Mouse (Mus musculus): ENCODE measurements at regions not wholly inside any gene's neighbourhood (a gene's known extent, or its start where the extent isn't known, plus 50 kb on each side); places are given as distances from the start of the nearest gene placed in this dataset.

GRCm38 (mm10) chr6:31702931-31703330 is 139.2 kb upstream of the Podxl start:
- no peak for ATAC-seq (replicated peaks; ENCODE audit: insufficient number of reproducible peaks, low FRiP score, low TSS enrichment, poor library complexity, severe bottlenecking)

DNA sequence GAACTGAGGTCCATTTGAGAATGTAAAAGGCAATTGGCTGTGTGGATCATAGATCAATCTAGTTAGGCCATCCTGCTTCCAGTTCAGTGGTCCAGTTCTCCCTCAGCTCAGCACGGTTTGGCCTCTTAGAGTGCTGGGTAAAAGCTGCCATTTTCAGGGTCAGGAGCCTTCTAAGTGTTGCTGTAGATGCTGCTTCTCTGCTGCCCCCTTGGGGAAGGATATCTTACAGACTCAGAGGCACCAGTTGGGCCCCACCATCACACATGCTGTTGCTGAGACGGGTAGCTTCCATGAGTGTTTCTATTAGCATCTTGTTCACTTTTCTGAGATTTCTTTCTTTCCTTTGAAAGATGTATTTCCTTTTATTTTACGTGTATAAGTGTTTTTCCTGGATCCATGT is 132.1 kb upstream of the Podxl start:
- no peak for ATAC-seq (replicated peaks; ENCODE audit: insufficient number of reproducible peaks, low FRiP score, low TSS enrichment, poor library complexity, severe bottlenecking)

- no peak for ATAC-seq (replicated peaks; ENCODE audit: insufficient number of reproducible peaks, low FRiP score, low TSS enrichment, poor library complexity, severe bottlenecking)
Observed at GRCm38 (mm10) chr6:31693047-31693446, 129.3 kb upstream of the Podxl start.

- no peak for ATAC-seq (replicated peaks; ENCODE audit: insufficient number of reproducible peaks, low FRiP score, low TSS enrichment, poor library complexity, severe bottlenecking)
Observed at GRCm38 (mm10) chr6:31692024-31692423, 128.2 kb upstream of the Podxl start.

DNA sequence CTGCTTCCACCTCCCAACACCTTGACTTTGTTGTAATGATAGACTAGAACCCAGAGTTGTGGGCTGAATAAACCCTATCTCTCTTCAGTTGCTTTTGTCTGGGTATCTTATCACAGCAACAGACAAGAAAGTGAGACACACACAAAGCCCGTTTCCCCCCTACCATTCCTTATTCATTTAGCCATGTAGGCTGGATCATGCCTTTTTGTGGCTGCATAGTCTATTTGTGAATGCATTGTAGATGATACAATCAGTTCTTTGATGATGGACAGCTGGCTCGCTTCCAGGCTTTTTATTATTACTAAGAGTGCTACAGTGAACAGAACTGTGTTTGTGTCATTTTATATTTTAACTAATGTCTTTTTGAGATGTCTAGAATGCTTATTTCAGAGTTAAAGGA is 116.3 kb upstream of the Podxl start:
- no peak for ATAC-seq (replicated peaks; ENCODE audit: insufficient number of reproducible peaks, low FRiP score, low TSS enrichment, poor library complexity, severe bottlenecking)

GRCm38 (mm10) chr6:31665671-31666486 is 102.1 kb upstream of the Podxl start:
- no peak for ATAC-seq (replicated peaks; ENCODE audit: insufficient number of reproducible peaks, low FRiP score, low TSS enrichment, poor library complexity, severe bottlenecking)

DNA sequence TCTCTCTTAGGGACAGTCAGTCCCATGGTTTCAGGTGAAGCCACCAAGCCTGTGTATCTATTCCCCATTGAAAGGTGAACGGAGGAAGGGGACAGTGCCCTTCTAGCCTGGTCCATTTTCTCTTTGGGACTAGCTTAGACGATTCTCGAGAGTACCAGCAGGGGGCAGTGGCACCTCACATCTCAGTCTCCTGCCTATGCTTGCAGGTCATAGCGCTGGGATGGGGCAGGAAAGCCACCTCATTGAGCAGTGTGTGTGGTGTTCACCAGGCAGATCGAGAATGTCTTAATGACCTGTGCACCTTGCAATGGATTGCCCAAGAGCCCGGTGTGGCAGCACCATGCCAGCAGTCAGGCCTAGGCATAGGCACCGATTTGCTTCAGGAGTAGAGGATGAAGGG is 100.7 kb upstream of the Podxl start:
- 0 out of 2 replicates have a peak, but pooled peaks have one; percentile 42 for ATAC-seq (replicated peaks; ENCODE audit: insufficient number of reproducible peaks, low FRiP score, low TSS enrichment, poor library complexity, severe bottlenecking)

- ATAC-seq (replicated peaks; ENCODE audit: insufficient number of reproducible peaks, low FRiP score, low TSS enrichment, poor library complexity, severe bottlenecking) = peak; percentile 58
Observed at GRCm38 (mm10) chr6:31660778-31661177, 97.0 kb upstream of the Podxl start.

DNA sequence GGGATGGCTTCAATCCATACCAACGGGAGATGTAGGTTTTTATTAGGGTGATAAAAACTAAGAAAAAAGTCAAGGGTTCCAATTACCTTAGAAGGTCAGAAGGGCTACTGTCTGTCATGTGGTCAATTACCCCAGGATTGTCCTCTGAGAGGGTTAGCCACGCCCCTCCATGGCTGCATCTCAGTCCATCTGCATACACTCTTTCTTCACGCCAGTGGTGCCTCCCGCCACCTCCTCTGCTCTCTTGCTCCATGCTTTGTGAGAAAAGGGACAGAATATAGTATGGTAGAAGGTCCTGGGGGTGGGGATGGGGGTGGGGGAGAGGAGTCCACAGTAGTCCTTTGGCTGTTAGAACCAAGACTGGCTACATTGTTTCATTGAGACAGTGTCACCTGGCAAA is 96.1 kb upstream of the Podxl start:
- ATAC-seq (replicated peaks; ENCODE audit: insufficient number of reproducible peaks, low FRiP score, low TSS enrichment, poor library complexity, severe bottlenecking) = no peak

- ATAC-seq (replicated peaks; ENCODE audit: insufficient number of reproducible peaks, low FRiP score, low TSS enrichment, poor library complexity, severe bottlenecking) = no peak
Observed at GRCm38 (mm10) chr6:31658447-31659199, 94.8 kb upstream of the Podxl start.

- ATAC-seq (replicated peaks; ENCODE audit: insufficient number of reproducible peaks, low FRiP score, low TSS enrichment, poor library complexity, severe bottlenecking) = no peak
Observed at GRCm38 (mm10) chr6:31650791-31651476, 87.2 kb upstream of the Podxl start.

DNA sequence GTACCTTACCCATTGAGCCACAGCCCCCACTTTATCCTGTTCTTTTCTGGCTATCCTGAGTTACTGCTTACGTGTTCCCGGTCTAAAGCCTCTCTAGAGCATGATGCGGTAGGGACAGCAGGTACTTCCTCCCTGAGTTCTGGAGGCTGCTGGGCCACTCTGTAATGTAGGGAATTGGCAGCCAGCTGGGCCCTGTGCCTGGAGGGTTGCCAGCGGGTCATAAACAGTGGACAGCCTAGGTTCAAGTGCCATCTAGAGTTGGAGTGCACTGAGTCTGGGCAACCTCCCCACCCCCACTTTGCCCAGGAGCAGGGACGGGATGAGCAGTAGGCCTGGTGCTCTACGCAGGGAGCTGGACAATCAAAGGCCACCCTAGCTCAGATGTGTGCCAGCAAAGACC is 81.5 kb upstream of the Podxl start:
- no peak for ATAC-seq (replicated peaks; ENCODE audit: insufficient number of reproducible peaks, low FRiP score, low TSS enrichment, poor library complexity, severe bottlenecking)

DNA sequence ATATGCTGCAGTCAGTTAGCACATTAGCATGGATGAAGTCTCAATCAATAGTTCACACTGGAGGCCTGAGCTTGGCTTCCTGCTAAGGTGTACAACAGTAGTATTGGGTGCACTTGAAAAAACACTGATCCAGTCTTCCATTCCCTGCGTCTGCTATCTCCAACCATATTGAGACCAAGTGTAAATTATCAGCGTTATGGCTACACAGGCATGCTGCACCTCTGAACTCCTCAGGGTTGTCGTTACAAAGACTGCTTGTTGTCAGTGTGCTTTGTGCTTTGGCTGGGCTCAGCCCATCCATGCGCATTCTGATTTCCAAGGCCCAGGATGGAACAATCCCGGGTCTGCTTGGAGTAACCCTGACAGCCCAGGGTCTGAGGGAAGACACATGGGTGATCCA is 80.7 kb upstream of the Podxl start:
- no peak for ATAC-seq (replicated peaks; ENCODE audit: insufficient number of reproducible peaks, low FRiP score, low TSS enrichment, poor library complexity, severe bottlenecking)

- no peak for ATAC-seq (replicated peaks; ENCODE audit: insufficient number of reproducible peaks, low FRiP score, low TSS enrichment, poor library complexity, severe bottlenecking)
Observed at GRCm38 (mm10) chr6:31642451-31642942, 78.7 kb upstream of the Podxl start.

- no peak for ATAC-seq (replicated peaks; ENCODE audit: insufficient number of reproducible peaks, low FRiP score, low TSS enrichment, poor library complexity, severe bottlenecking)
Observed at GRCm38 (mm10) chr6:31640745-31641144, 77.0 kb upstream of the Podxl start.

GRCm38 (mm10) chr6:31639460-31639859 is 75.7 kb upstream of the Podxl start:
- ATAC-seq (replicated peaks; ENCODE audit: insufficient number of reproducible peaks, low FRiP score, low TSS enrichment, poor library complexity, severe bottlenecking) = no peak

- no peak for ATAC-seq (replicated peaks; ENCODE audit: insufficient number of reproducible peaks, low FRiP score, low TSS enrichment, poor library complexity, severe bottlenecking)
Observed at GRCm38 (mm10) chr6:31638434-31639220, 74.8 kb upstream of the Podxl start.

DNA sequence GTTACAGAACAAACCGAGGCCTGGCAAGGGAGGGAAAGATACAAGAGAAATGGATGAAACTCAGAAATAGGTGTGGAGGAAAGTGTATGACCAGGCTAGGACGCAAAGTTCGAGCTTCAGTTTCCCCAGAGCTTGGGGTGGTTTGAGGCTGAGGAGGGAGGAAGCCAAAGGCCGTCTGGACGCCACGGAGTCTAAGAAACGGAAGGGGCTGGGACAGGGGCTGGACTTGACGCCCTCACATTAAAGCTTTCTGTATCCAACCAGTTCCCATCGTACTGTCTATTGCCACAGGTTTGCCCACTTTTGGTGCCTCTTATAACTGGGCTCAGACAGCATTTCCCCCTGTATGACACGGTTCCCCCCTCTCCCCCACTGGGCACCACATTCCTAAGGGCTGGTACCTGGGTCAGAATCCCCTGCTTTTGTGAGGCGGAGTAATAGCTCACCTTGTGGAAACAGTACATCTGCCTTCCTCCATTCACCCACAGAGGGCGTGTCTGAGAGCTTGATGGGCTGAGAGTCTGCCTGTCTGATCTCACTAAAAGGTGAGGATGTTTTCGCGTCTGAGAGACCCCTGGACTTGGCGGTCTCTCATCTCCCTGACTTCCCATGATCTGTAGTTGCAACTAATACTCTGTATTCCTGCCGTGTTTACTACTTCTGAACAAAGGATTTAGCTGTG is 73.7 kb upstream of the Podxl start:
- no peak for ATAC-seq (replicated peaks; ENCODE audit: insufficient number of reproducible peaks, low FRiP score, low TSS enrichment, poor library complexity, severe bottlenecking)
